Mouse (Mus musculus) frontal cortex, postnatal 25 days (tissue): ENCODE measurements at regions not wholly inside any gene's neighbourhood (a gene's known extent, or its start where the extent isn't known, plus 50 kb on each side); places are given as distances from the start of the nearest gene placed in this dataset.

ENCODE experiments used
- DNase-seq, 2 experiments: peaks; one replicate each; pipeline ENCODE4 v3.0.0; 2022; ENCODE audit warnings: low spot score in 2 of 2

DNA sequence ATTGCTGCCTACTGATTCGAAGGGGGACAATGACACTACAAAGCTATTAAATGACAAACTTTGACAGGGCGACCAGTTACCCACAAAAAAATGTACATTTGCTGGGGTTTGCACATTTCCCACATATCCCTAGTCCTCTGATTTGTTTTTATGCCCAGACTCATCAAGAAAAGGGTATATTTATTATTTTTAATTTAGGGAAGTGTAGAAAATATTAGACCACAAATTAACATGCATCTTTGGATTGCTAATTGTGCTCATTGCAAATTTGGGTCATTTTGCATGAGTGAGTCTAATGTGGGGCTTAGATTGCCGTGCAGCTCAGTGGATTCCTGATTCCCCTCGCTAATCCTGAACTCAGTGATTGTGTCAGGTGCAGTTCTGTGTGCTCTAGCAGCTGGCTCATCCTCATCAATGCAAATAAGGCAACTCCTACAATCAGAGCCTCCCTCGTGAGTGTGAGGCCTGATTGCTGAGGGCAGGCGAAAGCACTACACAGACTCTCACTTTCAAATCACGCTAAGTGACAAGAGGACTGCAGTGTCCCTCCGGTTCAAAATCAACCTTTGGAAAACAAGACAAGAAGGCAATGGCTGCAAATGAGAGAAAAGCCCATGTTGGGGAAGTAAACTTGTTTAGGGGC, 156.7 kb upstream of the Tmem161b start:
- no peak for DNase-seq

DNA sequence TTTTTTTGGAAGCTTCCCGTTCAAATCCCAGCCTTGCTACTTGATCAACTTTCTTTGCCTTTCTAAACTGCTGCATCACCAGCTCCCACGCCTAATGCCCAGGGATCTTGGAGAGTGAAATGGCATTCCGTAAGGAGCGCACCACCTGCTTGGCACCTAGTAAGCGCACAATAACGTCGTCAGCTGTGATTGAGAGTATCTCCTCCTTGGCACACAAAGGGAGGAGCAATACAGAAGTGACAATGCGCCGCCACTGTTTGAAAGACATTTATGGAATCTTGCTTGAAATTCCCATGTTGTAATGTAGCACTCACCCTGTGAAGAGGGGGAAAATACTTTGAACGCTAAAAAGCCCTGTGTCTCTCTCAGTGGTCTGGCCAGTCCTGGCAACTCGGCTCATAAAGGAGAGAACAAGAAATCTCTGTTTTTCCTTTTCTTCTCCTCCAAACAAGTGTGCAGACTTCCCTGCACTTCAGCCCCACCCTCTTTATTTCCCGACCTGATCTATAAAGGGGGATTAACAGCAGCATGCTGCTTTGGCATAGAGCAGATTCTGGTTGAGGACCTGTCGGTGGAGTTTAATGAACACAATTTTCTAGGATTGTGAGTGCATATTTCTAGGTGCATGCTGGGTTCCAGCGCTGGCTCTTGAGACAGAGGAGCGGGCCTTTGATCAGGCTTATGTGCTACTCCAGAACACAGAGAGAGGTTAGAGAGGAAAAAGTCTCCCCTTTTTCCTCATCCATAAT, 155.7 kb upstream of the Tmem161b start:
- no peak for DNase-seq

DNA sequence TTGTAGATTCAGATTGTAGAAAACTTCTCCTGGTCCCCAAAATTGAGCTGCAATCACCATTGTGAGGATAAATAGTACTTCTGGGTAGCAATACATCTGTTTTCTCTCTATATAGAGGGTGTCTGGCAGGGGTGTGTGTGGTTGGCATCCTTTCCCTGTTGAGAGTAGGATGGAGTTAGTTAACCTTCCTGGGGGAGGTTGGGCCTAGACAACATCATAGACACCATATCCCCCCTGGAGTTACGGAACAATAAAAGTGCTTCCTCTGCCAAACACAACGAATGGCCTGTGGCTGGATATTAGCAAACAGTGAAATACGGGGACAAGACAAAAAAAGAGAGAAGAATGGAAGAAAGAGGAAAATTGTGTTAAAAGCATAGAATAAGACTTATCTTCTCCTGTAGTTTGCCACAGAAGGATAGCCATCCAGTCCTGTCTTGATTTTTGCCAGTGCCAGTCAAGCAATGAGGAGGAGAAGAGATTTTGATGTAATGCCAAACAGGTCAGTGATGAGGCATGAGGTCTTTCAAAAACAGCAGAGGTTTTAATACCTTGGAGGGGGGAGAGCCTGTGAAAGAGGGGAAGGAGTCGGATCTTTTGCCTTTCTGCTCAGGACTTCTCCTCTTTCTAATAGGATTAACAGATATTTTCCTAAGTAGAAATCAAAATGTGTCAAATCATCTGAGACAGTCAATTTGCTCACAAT, 155.0 kb upstream of the Tmem161b start:
- DNase-seq: no peak

DNA sequence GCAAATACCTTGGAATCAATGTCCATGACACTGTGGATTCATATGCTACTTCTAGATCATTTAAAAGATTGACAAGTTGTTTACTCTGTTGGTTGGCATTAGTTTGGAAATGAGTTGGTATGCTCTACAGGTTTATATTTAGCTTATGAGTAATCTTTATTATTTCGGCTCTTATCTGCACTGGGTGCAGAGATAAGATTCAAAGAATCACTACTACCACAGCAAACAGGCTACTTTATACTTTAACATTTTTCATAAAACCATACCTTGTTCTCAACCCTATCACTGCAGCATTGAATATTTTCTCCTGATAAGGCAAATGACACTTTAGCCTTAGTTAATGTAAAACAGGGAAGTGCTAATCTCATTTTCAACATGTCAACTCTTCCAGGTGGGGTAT, 153.7 kb upstream of the Tmem161b start:
- no peak for DNase-seq
